Mouse (Mus musculus) heart, embryonic 10.5 days (tissue): ENCODE data around the gene Neu1. TPM values are rescaled to one million over a fixed set of nuclear protein-coding genes. Genes with fewer than 3 reads are reported as not detected.
A peak's percentile ranks its signal among the peaks of the same experiment; 100 is the strongest.
"Not testable (repeated sequence)": the region's sequence is repeated elsewhere in the genome, so short reads cannot be mapped to it uniquely, and the experiment has no call there.

ENCODE experiments used
- DNase-seq: peaks from one replicate; pipeline ENCODE4 v3.0.0-alpha.2; 2017; ENCODE audit warnings: low spot score
- H3K27ac ChIP-seq: fragments of 300-500 bp; sonication (generic); 2 replicates; pipeline ENCODE4 v1.5.1; 2016; ENCODE audit warnings: mild to moderate bottlenecking
- H3K27me3 ChIP-seq: fragments of 300-500 bp; sonication (generic); 2 replicates; pipeline ENCODE4 v1.6.1; 2016; ENCODE audit warnings: mild to moderate bottlenecking; ENCODE audit not compliant: poor library complexity, insufficient read depth, severe bottlenecking
- H3K36me3 ChIP-seq: fragments of 300-500 bp; sonication (generic); 2 replicates; pipeline ENCODE4 v1.6.1; 2016; ENCODE audit warnings: mild to moderate bottlenecking, moderate library complexity
- H3K4me1 ChIP-seq: fragments of 300-500 bp; sonication (generic); 2 replicates; pipeline ENCODE4 v1.6.1; 2016; ENCODE audit warnings: mild to moderate bottlenecking
- H3K4me3 ChIP-seq: fragments of 300-500 bp; sonication (generic); 2 replicates; pipeline ENCODE4 v1.5.1; 2016; ENCODE audit warnings: mild to moderate bottlenecking, moderate library complexity
- H3K9me3 ChIP-seq: fragments of 300-500 bp; sonication (generic); 2 replicates; pipeline ENCODE4 v1.6.1; 2016; ENCODE audit warnings: mild to moderate bottlenecking, moderate library complexity
- WGBS: fragments of 180-500 bp; shearing (Covaris S2); methylation state at CpG from one replicate; pipeline ENCODE4 v1.1.7; 2016; 5-methylcytosine and 5-hydroxymethylcytosine counted together
- polyA plus RNA-seq: library from polyadenylated mRNA; unstranded; fragments of >200 nt; fragmentation: Nextera tagmentation; extraction: Ambion mirVana; gene quantifications from 2 replicates; pipeline ENCODE4 v1.2.1, GENCODE M21; 2016

Neu1 gene
- polyA plus RNA-seq, 1 experiment from 2014 or later = 21.3 TPM

DNA sequence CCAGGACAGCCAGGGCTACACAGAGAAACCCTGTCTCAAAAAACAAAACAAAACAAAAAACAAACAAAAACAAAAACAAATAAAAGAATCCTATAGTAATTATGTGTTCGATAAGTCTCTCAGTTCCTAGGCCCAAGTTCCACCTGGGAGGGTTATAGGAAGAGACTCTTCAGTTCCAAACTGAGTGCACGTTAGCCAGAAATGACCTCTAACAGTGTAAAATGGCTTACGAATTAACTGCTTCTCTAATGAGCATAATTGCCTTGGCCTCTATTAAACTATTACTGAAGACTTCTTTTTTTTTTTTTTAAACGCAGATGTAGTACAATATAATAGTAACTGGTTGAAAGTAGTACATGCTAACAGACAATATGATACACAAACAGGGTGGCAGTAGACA, 22.9 kb downstream of the Neu1 start:
- Histone ChIP-seq H3K4me1 (peaks cover 12% of the 10 kb centered on the region), H3K27me3 (peaks cover 22% of the 10 kb centered on the region; the same call in 1 of the 2 replicates), H3K27ac (no peak overlapping the region), H3K9me3 (no peaks in the 10 kb centered on the region), H3K36me3 (peaks cover 24% of the 10 kb centered on the region), H3K4me3 (no peak overlapping the region)
- DNase-seq = no peak
- 94% methylated on average over 4 of the region's 4 CpGs for WGBS

GRCm38 (mm10) chr17:34954831-34955230, 23.8 kb downstream of the Neu1 start:
- peaks cover 22% of the 10 kb centered on the region; the same call in 1 of the 2 replicates for H3K27me3 ChIP-seq
- no peak overlapping the region for H3K27ac ChIP-seq
- WGBS = 77% methylated on average over 4 of the region's 4 CpGs
- H3K4me3 ChIP-seq = no peak overlapping the region
- no peaks in the 10 kb centered on the region for H3K9me3 ChIP-seq
- no peak for DNase-seq
- peaks cover 13% of the 10 kb centered on the region for H3K4me1 ChIP-seq
- peaks cover 18% of the 10 kb centered on the region for H3K36me3 ChIP-seq

GRCm38 (mm10) chr17:34955884-34956283, 24.8 kb downstream of the Neu1 start:
- H3K27ac ChIP-seq = no peak overlapping the region
- 72% methylated on average over 3 of the region's 3 CpGs for WGBS

DNA sequence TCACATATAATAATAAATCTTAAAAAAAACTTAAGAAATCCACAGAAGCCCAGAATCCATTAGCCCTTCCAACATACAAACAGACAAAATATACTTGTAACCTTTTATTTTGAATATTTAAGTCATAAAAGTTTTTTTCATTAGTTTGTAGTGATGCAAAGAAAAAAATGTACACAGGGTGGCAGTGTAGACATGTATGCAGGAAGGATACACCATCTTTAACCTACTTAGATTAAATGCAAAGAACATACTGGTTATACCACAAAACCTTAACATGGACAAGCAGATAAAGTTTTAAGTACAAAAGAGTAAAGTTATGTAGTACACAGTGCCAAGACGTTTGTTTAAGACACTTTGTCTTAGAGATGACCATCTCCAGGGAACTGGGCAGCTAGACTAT, 25.3 kb downstream of the Neu1 start:
- whole genome bisulfite sequencing = 19% methylated on average over 1 of the region's 1 CpGs
- Histone ChIP-seq H3K27ac (no peak overlapping the region), H3K36me3 (peaks cover 4% of the 10 kb centered on the region; the same call in 1 of the 2 replicates), H3K9me3 (no peaks in the 10 kb centered on the region), H3K27me3 (peaks cover 22% of the 10 kb centered on the region; the same call in 1 of the 2 replicates), H3K4me3 (no peak overlapping the region), H3K4me1 (peaks cover 7% of the 10 kb centered on the region)
- no peak for DNase-seq

More at GRCm38 (mm10) chr17:34955884-34956283, 24.8 kb downstream of the Neu1 start:
- Histone ChIP-seq H3K27me3 (peaks cover 22% of the 10 kb centered on the region; the same call in 1 of the 2 replicates), H3K4me3 (no peak overlapping the region), H3K9me3 (no peaks in the 10 kb centered on the region), H3K4me1 (peaks cover 12% of the 10 kb centered on the region), H3K36me3 (peaks cover 8% of the 10 kb centered on the region)
- no peak for DNase-seq

DNA sequence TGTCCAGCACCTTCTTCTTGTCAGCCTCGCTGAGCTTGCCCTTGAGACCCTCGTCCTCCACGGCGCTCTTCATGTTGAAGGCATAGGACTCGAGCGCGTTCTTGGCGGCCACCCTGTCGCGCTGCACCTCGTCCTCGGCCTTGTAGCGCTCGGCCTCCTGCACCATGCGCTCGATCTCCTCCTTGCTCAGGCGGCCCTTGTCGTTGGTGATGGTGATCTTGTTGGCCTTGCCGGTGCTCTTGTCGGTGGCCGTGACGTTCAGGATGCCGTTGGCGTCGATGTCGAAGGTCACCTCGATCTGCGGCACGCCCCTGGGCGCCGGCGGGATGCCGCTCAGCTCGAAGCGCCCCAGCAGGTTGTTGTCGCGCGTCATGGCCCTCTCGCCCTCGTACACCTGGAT, 26.2 kb downstream of the Neu1 start:
- H3K9me3 ChIP-seq, H3K36me3 ChIP-seq, H3K4me1 ChIP-seq, DNase-seq, H3K4me3 ChIP-seq, H3K27ac ChIP-seq: not testable (repeated sequence)
- peaks cover 31% of the 10 kb centered on the region; the same call in 1 of the 2 replicates for H3K27me3 ChIP-seq
- 17% methylated on average over 35 of the region's 40 CpGs for WGBS

GRCm38 (mm10) chr17:34957966-34958365, 26.9 kb downstream of the Neu1 start:
- H3K27me3 ChIP-seq = peaks cover 36% of the 10 kb centered on the region; the same call in 1 of the 2 replicates
- H3K36me3 ChIP-seq, H3K4me3 ChIP-seq, H3K27ac ChIP-seq, H3K9me3 ChIP-seq, H3K4me1 ChIP-seq, DNase-seq: not testable (repeated sequence)
- 28% methylated on average over 21 of the region's 40 CpGs for WGBS

DNA sequence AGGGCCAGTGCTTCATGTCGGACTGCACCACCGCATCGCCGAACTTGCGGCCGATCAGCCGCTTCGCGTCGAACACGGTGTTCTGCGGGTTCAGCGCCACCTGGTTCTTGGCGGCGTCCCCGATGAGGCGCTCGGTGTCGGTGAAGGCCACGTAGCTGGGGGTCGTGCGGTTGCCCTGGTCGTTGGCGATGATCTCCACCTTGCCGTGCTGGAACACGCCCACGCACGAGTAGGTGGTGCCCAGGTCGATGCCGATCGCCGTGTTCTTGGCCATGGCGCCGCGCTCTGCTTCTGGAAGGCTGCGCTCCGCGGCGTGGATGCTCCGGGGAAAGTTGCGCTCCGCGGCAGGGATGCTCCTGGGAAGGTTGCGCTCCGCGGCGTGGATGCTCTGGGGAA, 27.7 kb downstream of the Neu1 start:
- H3K4me1 ChIP-seq, H3K27ac ChIP-seq, H3K9me3 ChIP-seq, H3K36me3 ChIP-seq, DNase-seq: not testable (repeated sequence)
- Histone ChIP-seq H3K27me3 (peaks cover 41% of the 10 kb centered on the region; the same call in 1 of the 2 replicates), H3K4me3 (peak overlapping the region; percentile 58)
- 4% methylated on average over 26 of the region's 47 CpGs for WGBS

GRCm38 (mm10) chr17:34959130-34959778, 28.2 kb downstream of the Neu1 start, which contains the start of gene Hspa1b:
Hspa1b (minus strand) TSS chr17:34959238.
- under 1% methylated on average over 31 of the region's 32 CpGs for WGBS
- peak within 1 kb of the TSS; percentile 88 for H3K27ac ChIP-seq

DNA sequence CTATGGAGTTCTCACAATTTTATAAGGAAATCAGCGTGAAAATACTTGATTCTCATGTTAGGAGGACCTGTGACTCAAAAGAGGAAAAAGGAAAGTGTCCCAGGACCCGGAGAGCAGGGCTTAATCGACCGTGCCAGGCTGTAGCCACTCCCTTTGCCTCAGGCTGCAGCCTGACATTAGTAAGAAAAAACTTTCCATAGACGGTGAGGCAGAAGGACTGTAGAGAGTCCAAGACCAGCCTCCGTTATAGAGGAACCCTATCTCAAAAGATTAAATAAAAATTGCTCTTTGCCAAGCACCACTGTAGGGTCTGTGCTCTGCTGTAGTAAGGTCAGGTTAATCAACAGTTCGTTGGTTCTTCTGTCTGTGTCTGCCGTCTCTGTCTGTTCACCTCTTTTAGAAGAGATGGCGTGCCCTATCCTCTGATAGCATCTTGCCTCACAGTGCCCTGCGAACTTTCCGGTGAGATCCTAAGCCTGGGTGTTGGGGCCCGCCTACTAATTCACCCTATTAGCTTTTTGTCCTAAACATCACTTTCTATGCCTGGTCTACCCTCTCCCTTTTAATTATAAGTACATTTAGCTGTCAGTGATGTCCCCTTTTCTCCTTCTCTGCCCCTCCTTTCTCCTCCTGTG, 28.9 kb downstream of the Neu1 start:
- peaks cover 7% of the 10 kb centered on the region for H3K4me1 ChIP-seq
- H3K4me3 ChIP-seq = peak overlapping the region; percentile 58
- peak overlapping the region; percentile 88 for H3K27ac ChIP-seq
- peaks cover 40% of the 10 kb centered on the region; the same call in 1 of the 2 replicates for H3K27me3 ChIP-seq
- no peak for DNase-seq
- 10% methylated on average over 12 of the region's 12 CpGs for WGBS
- H3K9me3 ChIP-seq = no peaks in the 10 kb centered on the region
- H3K36me3 ChIP-seq = no peaks in the 10 kb centered on the region

More at GRCm38 (mm10) chr17:34959130-34959778, 28.2 kb downstream of the Neu1 start, which contains the start of gene Hspa1b:
- H3K36me3 ChIP-seq, H3K9me3 ChIP-seq, H3K4me1 ChIP-seq: not testable (repeated sequence)
- peak within 1 kb of the TSS; percentile 58 for H3K4me3 ChIP-seq
- peaks cover 43% of the 10 kb centered on the region; the same call in 1 of the 2 replicates for H3K27me3 ChIP-seq
- peak; percentile 92 for DNase-seq

DNA sequence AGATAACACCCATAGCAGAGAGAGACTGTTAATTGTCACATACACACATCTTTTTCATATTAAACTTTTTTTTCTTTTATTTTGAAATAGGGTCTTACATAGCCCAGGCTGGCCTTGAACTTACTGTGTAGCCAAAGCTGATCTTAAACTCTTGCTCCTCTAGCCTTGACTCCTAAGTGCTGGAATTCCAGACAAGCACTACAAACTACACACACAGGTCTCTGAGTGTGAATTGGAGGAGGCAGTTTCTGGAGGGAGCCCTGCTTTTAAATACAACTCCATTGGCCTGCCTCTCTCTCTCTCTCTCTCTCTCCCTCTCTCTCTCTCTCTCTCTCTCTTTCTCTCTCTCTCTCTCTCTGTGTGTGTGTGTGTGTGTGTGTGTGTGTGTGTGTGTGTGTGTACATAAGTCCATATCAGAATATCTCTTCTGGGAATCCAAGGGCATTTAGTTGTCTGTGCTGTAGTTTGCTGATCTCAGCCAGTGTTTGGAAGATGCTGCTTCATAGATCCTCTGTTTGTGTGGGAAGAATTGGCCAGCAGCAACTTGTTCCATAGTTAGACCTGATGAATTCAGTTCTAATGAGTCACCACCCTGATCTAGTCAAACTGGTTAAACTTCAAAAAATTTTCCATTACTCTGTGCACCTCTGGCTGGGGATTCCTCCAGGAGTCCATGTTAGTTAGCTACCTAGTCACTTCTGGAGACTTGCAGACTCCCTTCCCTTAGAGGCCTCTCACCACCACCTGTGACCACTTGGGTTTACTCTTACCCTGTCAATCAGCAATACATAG, 29.8 kb downstream of the Neu1 start:
- H3K27me3 ChIP-seq = peaks cover 33% of the 10 kb centered on the region; the same call in 1 of the 2 replicates
- H3K27ac ChIP-seq = no peak overlapping the region
- H3K36me3 ChIP-seq = no peaks in the 10 kb centered on the region
- no peaks in the 10 kb centered on the region for H3K9me3 ChIP-seq
- no peak for DNase-seq
- H3K4me3 ChIP-seq = no peak overlapping the region
- H3K4me1 ChIP-seq = peaks cover 7% of the 10 kb centered on the region

GRCm38 (mm10) chr17:34962125-34962524, 31.1 kb downstream of the Neu1 start:
- Histone ChIP-seq H3K27ac (no peak overlapping the region), H3K4me1 (peaks cover 7% of the 10 kb centered on the region), H3K27me3 (peaks cover 37% of the 10 kb centered on the region; the same call in 1 of the 2 replicates), H3K9me3 (no peaks in the 10 kb centered on the region), H3K4me3 (no peak overlapping the region), H3K36me3 (no peaks in the 10 kb centered on the region)
- 22% methylated on average over 3 of the region's 3 CpGs for WGBS
- DNase-seq = no peak

DNA sequence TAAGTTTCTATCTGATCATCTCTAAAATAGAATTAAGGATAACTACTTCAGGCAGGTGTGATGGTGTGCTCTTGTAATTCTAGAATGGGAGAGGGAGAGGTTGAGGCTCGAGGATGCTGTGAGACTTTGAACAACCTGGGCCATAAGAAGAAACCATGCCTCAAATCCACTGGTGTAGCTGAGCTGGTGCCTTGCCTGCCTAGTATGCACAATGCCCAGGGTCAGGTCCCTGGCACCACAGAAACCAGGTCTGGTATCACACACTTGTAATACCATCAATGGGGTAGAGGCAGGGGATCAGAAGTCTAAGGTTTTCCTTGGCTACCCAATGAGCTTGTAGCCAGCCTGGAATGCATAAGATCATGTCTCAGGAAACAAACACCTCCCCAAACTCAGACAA, 31.8 kb downstream of the Neu1 start:
- Histone ChIP-seq H3K27ac (no peak overlapping the region), H3K4me1 (peaks cover 12% of the 10 kb centered on the region), H3K36me3 (no peaks in the 10 kb centered on the region), H3K27me3 (peaks cover 44% of the 10 kb centered on the region), H3K9me3 (no peaks in the 10 kb centered on the region), H3K4me3 (no peak overlapping the region)
- no peak for DNase-seq
- WGBS = 68% methylated on average over 1 of the region's 1 CpGs
